Mouse (Mus musculus): ENCODE results near the gene Tmem59l.

DNA sequence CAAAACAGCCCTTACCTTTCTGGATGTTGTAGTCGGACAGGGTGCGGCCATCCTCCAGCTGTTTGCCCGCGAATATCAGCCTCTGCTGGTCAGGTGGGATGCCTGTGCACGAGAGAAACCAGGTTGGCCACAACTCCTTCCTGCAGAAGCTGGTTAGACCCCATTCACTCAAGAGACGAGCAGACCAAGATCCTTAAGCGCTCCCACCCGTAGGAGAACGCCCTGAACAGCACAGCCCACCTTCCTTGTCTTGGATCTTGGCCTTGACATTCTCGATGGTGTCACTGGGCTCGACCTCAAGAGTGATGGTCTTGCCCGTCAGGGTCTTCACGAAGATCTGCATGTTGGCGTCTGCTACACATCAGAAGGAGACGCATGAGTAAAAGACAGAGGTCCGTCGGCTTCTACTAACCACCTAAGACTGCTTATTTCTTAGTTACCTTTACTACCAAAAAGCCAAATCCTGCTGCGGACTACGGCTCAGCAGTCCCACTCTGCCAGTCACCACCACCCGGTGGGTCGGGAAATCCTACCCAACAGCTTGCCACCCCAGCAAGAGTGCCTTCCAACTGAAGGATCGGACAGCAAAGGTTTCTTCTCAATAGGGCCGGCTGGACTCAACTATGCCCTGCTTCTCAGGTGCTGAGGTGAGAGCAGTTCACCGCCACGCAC is 22.3 kb upstream of the Tmem59l start:
- TF ChIP-seq CTCF (conservative IDR thresholded peaks at IDR 0.05; ENCODE audit: insufficient read depth, insufficient read length, low read depth, low read length): no peak
- no peak for TF ChIP-seq POLR2A (IDR thresholded peaks at IDR 0.05; ENCODE audit: low read depth, low read length)

Measured in kidney, adult 2 months (tissue).